Mouse (Mus musculus) ES-E14 (cell line): ENCODE data around the gene Iqgap2.

Experiments used
- CHD2 ChIP-seq: IDR thresholded peaks from 2 replicates; pipeline ENCODE4 v1.6.1; 2014; ENCODE audit warnings: mild to moderate bottlenecking, low read depth, low read length, inconsistent platforms
- HCFC1 ChIP-seq: IDR thresholded peaks from 2 replicates; pipeline ENCODE4 v1.6.1; 2012; ENCODE audit warnings: low read length, inconsistent platforms, borderline replicate concordance; ENCODE audit not compliant: insufficient read depth
- MAFK ChIP-seq: IDR thresholded peaks from 2 replicates; pipeline ENCODE4 v1.6.1; 2014; ENCODE audit warnings: mild to moderate bottlenecking, low read depth, low read length, inconsistent platforms; ENCODE audit not compliant: insufficient read depth
- ZC3H11A ChIP-seq: IDR thresholded peaks from 2 replicates; pipeline ENCODE4 v1.6.1; 2012; ENCODE audit warnings: low read depth, mild to moderate bottlenecking, inconsistent platforms, low read length, borderline replicate concordance
- ZNF384 ChIP-seq: IDR thresholded peaks from 2 replicates; pipeline ENCODE4 v1.6.1; 2012; ENCODE audit warnings: low read depth, low read length, inconsistent platforms

DNA sequence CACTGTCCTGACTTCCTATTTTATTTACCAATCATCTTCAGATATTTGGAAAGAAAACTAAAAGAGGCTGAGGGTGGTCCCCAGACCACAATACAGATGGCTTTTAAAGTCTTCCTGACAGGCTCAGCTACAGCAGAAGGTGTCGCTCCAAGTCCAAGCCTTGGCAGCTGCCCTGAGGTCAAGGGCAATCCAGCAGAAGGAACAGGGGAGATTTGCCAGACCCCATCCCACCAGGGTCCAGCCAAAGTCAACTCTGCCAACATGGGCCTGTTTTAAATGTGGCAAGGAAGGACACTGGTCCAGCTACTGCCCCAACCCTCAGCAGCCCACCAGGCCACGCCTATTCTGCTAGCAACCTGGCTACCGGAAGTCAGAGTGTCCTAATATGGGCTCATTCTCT is 241.8 kb downstream of the Iqgap2 start:
- TF ChIP-seq ZC3H11A, result no peak
- TF ChIP-seq ZNF384, result no peak
- no peak for TF ChIP-seq HCFC1
- no peak for TF ChIP-seq CHD2
- TF ChIP-seq MAFK, result no peak
